Mouse (Mus musculus): ENCODE results near the gene Tfe3.
A peak's percentile ranks its signal among the peaks of the same experiment; 100 is the strongest.
"Not testable (repeated sequence)": the region's sequence is repeated elsewhere in the genome, so short reads cannot be mapped to it uniquely, and the experiment has no call there.

Gene Tfe3

DNA sequence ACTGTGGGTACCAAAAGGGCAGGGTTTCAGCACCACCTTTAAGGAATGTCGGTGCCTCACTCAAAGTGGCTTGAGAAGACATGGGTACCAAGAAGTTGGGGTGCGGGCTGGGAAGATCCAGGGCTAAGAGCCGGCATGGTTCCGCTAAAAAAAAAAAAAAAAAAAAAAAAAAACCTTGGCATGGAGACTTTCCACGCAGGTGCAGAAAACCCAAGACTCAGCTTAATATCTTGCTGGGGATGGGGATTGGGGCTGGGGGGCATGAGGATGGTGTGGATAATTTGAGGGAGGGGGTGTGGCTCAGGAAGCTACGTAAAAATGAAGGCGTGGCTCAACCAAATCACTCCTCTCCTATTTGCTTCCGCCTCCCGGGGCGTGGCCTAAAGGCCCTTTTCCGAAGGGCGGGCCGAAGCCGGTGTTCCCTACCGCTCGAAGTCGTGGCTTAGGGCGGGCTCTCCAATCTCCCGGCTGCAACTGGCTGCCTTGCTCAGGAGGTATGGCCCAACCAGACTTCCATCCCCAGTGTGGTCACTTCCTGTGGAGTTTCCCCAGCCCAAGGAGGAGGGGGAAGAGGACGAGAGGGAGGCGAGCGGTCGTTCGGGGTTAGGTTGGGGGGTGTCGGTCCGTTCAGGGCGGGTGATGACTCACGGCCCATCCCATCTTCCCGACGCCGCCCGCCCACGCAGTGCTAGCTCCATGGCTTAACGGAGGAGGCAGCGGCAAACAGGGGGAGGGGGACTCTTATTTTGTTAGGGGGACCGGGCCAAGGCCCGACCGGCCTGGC lies at the start of gene Tfe3:
TSS of gene Tfe3 (plus strand) at position 424 of the 784 bp plus-strand sequence.
- peak; percentile 96 for DNase-seq (ENCODE audit: extremely low read depth, low read depth)

DNA sequence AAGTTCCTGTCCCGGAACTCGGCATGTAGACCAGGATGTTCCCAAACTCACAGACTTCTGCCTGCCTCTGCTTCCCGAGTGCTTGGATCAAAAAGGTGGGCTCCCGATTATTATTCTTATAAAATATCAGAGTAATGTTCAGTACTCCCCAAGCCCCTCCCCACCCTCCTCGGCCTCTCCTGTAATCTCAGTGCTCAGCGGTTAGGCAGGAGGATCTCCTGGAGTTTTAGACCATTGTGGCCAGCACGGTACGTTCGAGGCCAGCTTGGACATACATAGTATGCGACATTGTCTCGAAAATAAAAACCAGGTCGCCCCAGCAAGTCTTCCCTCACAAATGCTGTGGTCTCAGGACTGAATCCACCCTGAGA lies 48.6 kb upstream of the Tfe3 start:
- not testable (repeated sequence) for DNase-seq (ENCODE audit: extremely low read depth, low read depth)

DNA sequence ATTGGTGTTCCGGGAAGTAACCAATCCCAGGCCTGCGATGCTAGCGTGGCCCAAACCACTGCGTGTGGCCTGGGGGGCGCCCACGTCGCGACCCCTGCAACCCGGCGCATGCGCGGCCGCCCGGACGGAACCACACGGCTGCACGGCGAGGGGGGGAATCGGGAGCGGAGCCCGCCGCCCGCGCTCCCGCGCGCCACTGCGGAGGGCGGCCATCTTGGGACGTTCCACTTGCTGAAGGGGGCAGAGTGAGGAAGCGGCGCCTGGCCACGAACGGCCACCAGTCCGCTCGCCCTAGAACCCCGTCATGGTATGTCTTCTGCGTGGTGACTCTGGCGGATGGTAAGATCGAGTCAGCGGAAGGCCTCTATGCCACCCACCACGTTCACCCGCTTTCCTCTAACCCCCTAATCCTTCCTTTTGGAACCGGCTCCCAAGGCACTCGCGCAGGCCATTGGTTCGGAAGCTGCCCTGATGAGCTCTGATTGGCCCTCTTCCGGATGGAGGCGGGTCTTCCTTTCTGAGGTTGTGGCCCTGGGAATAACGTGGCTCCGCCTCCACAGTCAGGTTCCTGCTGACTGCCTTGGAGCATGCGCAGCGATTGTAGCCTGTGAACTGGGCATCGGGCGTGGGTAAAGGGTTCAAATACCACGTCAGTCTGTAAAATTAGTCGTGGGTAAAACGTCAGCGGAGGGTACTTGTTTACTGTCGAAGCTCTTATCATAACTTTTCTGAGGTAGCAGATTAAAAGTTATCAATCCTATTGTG lies 48.0 kb upstream of the Tfe3 start, which contains the start of gene Wdr45:
TSS of gene Wdr45 (plus strand) at position 199 of the 765 bp plus-strand sequence.
- DNase-seq (ENCODE audit: extremely low read depth, low read depth): peak; percentile 96

DNA sequence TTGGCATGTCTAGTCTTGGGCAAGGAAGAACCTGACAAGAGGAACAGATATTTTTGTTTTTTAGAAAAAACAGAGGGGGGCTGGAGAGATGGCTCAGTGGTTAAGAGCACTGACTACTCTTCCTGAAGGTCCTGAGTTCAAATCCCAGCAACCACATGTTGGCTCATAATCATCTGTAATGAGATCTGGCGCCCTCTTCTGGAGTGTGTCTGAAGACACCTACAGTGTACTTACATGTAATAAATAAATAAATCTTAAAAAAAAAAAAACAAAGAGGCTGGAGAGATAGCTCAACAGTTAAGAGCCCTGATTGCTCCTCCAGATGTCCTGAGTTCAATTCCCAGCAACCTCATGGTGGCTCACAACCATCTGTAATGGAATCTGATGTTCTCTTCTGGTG lies 46.3 kb upstream of the Tfe3 start:
- DNase-seq (ENCODE audit: extremely low read depth, low read depth): not testable (repeated sequence)

DNA sequence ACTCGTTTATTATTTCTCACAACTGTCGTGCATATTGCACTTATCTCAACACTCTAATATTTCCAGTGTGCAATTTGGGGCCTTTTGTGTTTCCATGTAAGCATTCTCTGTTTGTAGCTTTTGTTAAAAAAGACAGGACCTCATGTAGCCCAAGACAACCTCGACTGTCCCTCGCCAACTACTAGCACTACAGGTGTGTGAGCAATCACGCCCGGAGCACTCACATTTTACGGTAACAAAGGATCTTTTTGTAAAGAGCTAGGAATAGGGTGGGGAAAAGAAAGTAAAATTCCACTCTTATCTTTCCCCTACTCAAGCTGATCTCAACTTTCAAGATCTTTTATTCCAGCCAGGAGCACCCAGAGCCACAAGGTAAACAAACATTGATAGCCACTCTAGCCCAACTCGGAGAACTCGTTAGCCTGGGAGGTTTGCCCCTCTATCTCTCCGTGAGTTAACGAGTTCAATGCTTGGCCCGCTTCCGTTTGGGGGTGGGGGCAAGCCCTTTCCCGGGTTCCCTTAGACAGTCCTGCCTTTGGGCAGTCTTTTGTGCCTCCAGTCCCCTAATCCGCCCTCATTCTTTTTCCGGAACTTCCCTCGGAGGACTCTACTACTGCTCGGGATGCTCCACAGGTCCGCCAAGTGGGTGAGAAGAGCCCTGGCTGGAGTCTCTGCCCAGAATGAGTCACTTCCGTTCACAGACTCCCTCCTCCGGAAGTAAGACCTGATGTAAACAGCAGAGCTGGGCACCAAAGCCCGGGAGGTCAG lies 40.7 kb upstream of the Tfe3 start, which contains the start of gene Gm45208:
TSS of gene Gm45208 (plus strand) at position 732 of the 768 bp plus-strand sequence.
- peak; percentile 85 for DNase-seq (ENCODE audit: extremely low read depth, low read depth)

DNA sequence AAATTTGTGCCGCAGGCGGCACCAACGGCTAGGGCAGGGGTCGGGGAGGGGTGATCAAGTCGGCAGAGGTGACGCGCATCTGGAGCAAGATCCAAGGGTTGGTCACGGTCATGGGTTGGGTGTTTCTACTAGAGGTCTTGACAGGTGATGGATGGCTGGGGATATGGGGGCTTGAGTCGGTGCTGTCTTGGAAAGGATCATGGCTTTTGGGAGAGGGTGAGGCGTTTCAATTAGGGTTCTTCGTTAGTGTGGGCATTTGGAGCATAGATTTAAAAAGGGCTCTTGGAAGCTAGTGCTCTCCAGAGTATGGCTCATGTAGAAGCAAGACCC lies 40.1 kb upstream of the Tfe3 start:
- DNase-seq (ENCODE audit: extremely low read depth, low read depth): no peak

DNA sequence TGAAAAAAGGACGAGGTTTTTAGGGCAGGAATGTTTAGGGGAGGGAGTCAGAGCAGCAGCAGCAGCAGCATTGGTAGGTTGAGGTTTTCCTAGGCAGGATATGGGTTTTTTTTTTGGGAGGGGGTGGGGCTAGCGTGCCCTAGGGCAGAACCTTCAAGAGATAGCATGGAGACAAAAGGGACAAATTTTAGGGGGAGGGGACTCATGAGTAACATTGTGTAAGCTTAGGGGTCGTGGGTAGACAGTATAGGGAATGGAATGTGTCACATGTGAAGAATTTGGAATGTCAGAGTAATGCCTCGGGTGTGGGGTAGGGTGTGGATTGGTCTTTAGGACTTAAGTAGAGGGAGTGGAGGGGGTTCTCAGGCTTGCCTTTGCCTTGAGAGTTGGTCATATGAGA lies 39.7 kb upstream of the Tfe3 start:
- DNase-seq (ENCODE audit: extremely low read depth, low read depth): no peak

DNA sequence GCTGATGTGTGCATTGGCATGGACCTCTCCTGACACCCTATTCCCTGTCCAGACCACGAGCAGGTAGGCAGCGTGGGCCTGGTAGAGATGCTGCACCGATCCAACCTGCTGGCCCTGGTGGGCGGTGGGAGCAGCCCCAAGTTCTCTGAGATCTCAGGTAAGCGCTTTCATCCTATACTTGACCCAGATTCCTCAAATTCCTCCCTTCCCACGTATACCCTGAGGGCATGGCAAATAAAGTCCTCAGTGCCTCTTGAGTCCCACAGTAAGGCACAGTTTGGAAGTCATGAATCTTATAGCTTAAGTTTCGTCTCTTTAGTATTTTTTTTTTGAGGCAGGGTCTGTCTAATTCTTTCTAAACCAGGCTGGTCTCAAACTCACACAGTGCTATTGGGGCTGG lies 38.2 kb upstream of the Tfe3 start:
- DNase-seq (ENCODE audit: extremely low read depth, low read depth): no peak

DNA sequence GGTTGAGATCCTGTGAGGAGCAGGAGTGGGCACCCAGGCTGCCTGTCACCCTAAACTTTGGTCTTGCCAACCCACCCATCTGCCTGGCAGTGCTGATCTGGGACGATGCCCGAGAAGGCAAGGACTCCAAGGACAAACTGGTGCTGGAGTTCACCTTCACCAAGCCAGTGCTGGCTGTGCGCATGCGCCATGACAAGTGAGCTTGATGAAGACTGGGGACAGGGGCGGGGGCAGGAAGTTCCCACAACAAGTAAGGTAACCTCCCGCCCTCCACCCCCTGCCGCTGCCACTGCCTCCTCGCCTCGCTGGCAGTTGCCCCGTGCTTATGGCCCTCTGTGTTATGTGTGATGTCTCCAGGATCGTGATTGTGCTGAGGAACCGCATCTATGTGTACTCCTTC lies 36.5 kb upstream of the Tfe3 start:
- no peak for DNase-seq (ENCODE audit: extremely low read depth, low read depth)

DNA sequence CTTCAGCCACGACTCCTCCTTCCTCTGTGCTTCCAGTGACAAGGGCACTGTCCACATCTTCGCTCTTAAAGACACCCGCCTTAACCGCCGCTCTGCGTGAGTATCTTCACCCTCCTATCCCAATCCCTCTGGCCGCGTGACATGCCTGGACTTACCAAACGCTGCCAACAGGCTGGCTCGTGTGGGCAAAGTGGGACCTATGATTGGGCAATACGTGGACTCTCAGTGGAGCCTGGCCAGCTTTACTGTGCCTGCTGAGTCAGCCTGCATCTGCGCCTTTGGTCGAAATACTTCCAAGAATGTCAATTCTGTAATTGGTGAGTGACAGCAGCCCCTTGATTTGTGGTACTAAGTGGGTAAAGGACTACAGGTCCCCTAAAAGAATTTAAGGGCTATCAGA lies 35.2 kb upstream of the Tfe3 start:
- DNase-seq (ENCODE audit: extremely low read depth, low read depth): no peak

DNA sequence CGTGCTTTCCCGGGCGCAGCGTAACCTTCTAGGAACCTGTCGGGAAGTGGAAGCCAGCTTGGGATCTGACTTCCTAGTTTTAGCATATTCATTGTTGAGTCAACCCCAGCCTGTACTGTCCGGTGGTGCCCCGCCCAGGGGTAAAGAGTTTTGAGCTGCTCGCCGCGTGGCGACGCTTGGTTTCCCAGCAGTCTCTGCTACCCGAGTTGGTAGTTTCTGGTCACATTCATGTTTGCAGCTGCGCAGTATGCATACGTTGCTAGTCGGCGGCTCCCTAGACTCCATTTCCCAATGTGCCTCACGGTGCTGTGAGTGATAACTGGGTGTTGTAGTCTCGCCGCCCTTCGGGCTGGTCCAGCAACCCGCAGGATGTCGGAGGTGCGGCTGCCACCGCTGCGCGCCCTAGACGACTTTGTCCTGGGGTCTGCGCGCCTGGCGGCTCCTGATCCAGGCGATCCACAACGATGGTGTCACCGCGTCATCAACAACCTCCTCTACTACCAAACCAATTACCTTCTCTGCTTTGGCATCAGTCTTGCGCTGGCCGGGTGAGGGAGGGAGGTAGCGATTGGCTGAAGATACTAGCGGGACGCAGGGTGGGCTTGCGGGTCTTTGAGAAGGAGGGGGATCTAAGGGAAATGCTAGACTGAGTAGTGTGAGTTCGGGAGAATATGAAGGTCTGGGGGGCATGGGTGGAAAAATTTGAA lies 34.0 kb upstream of the Tfe3 start, which contains the start of gene Praf2:
TSS of gene Praf2 (plus strand) at position 225 of the 707 bp plus-strand sequence.
- DNase-seq (ENCODE audit: extremely low read depth, low read depth): peak; percentile 97

DNA sequence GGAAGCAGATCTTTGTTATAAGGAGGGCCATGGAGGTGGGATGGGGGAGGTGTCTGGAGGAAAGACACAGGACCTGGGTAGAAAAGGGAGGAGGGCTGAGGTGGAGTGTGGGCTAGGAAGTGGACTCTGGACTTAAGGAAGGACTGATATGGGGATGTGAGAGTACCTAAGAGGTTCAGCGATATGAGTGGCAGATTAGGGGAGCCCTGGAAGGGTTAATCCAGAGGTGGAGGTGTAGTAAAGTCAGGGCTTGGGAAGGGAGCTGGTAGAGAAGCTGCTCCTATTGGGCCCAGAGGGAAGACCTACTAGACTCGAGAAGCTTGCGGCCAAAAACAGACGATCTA lies 33.5 kb upstream of the Tfe3 start:
- DNase-seq (ENCODE audit: extremely low read depth, low read depth): no peak

DNA sequence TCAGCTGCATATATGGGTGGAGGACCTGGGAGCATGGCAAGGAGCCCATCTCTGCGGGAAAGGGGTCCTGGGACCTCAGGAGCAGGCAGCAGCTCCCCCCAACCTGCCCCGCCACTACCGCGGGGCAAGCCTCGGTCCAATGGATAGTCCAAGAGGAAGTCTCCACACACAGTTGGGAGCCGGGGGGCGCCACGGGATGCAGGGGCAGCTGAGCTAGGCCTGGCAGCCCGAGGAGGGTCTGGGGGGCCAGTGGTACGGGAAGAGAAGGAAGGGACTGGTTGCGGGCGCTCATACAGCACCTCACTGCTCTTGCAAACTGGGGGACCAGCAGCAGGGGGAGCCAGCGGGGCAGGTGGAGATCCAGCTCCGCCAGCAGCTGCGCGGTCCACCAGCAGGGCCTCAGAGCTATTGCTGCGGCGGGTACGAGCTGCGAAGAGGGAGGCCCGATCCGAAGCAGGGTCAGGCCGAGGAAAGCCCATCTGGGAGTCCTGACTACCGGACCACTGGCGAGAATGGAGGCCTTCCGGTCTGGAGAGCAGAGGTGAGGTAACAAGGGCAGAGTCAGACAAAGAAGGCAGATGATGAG lies 28.7 kb upstream of the Tfe3 start:
- DNase-seq (ENCODE audit: extremely low read depth, low read depth): peak; percentile 51

DNA sequence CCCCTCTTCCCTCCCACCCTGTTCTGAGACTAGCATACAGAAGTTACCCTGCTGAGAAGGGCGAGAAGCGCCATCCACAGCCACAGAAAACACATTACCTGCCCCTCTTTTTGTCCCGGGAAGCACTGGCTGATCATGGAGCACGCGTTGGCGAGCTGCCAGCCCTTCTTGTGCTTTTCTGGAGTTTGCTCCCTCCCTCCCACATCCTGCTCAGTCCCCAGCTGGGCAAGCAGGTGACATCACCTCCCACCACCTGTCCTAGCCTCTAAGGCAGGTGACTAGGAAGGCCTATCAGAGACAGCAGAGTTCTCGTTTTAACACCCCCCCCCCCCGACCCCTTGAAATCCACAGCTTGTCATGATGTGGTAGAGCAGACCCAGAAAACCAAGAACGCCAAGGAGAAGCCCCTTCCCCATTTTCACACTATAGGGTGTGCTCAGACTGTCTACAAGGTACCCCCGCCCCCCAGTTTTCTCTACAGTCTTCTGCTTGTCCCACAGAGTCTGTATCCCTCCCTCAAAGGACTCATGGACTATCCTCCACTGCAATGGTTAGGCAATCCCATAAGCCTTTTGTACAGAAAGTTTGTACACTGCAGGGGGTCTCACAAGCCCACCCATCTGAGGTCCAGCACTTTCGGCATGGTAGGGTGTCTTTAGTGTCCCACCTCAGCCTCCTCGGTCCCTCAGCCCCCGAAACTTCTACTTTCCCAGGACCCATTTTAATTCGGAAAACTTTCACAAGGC lies 22.9 kb upstream of the Tfe3 start:
- DNase-seq (ENCODE audit: extremely low read depth, low read depth): no peak

DNA sequence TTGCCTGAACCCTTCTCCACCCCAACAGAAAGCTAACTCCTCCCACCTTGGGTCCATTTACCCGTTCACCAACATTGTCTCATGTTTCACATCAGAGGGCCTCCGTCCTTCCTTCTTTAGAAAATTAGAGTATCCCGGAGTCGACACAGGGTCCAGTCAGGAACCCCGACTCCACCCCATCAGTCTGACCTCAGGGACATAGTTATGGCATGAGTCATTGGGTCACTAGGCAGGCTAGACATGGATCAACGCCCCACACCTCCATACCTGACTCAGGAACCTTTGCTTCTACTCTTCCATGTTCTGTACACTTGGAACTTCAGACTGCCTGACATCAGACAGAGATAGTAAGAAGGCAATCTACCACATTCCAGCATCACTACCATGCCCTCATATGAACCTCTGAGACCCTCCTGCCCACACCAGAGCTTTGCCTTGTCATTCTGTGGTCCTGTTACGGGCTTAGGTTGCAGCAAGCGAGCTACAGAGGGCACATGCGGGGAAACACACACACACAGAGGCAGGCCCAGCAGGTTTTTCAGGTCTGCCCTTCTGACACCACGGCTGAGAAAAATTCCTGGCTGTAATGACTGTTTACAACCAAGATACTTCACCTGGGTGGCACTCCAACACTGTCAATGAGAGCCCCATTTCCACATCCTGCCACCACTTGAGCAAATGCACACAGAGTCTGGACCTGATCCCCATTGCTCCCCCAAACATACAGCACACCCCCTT lies 22.1 kb upstream of the Tfe3 start:
- no peak for DNase-seq (ENCODE audit: extremely low read depth, low read depth)

DNA sequence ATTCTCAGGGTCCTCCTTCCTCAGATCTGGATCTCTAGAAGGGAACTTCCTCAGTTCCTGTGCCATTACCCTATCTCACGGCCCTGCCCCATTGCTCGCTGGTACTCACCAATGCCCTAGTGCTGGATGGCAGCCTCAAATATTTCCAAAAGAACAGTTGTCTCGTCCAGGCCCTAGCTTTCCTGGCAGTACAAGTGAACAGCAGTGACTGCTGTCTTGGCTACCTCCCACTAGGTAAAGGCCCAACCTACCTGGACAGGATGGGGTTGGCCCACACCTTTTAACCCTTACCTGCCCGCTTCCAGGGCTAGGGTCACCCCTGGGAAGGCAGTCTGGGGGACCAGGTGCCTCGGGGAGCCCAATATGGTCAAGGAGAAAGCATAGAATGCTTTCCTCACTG lies 21.3 kb upstream of the Tfe3 start:
- DNase-seq (ENCODE audit: extremely low read depth, low read depth): no peak

DNA sequence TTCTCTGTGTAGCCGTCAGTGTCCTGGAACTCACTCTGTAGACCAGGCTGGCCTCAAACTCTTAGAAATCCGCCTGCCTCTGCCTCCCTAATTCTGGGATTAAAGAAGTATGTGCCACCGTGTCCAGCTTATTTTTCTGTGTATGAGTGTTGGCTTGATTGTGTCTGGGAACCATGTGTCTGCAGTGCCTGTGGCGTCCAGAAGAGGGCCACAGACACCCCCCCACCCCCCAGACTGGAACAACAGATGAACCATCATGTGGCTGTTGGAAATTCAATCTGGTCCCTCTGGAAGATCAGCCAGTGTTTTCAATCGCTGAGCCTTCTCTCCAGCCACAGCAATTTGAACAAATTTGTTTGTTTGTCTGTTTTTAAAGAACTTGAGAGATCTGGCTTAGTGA lies 18.9 kb upstream of the Tfe3 start:
- DNase-seq (ENCODE audit: extremely low read depth, low read depth): no peak

DNA sequence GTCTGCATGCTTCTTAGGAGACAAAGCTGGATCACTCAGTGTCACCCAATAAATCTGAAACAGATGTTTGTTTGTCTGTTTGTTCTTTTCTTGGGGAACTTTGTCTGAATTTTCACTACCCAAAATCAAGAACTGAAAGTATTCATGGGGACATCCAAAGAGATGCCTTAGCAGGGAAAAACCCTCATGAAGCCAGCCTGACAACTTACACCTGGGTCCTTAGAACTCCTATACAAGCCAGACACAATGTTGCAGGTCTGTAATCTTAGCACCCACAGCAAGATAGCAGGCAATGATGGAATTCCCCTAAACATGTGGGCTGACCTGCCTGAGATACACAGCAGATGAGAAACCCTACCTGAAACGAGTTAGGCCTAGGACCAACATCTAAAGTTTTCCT lies 17.4 kb upstream of the Tfe3 start:
- no peak for DNase-seq (ENCODE audit: extremely low read depth, low read depth)

DNA sequence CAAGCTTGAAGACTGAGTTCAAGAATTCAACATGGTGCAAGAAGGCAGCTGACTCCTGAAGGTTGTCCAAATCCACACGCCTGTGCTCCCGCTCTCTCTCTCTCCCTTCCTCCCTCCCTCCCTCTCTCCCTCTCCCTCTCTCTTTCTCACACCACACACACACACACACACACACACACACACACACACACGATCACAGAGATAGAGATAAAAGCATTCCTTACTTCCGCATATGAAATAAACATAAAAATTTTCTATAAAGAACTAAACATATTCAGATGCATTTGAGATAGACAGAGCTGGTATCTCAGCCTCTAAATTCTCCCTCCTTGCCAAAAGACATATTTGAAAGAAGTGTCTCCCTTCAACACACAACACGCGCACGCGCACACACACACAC lies 16.9 kb upstream of the Tfe3 start:
- no peak for DNase-seq (ENCODE audit: extremely low read depth, low read depth)
